Mouse (Mus musculus) heart, adult 2 months (tissue): ENCODE results near the gene P2rx3.

Experiments used
- CTCF ChIP-seq: fragments of 200-600 bp; IDR thresholded peaks from 2 replicates; pipeline ENCODE4 v1.8.1; 2022; ENCODE audit warnings: antibody characterized with exemption, mild to moderate bottlenecking, moderate library complexity
- POLR2A ChIP-seq: fragments of 200-500 bp; IDR thresholded peaks from 2 replicates; pipeline ENCODE4 v1.6.1; 2011; ENCODE audit warnings: mild to moderate bottlenecking, low read depth, low read length, control low read depth; ENCODE audit not compliant: insufficient read depth

GRCm38 (mm10) chr2:85037047-85038026 lies at the start of gene P2rx3, which contains the start of gene Ssrp1:
- TF ChIP-seq POLR2A (peak; percentile 75), CTCF (peak; percentile 28)
